ENCODE assay signal across 9 mouse cellular contexts in the genomic region with DNA sequence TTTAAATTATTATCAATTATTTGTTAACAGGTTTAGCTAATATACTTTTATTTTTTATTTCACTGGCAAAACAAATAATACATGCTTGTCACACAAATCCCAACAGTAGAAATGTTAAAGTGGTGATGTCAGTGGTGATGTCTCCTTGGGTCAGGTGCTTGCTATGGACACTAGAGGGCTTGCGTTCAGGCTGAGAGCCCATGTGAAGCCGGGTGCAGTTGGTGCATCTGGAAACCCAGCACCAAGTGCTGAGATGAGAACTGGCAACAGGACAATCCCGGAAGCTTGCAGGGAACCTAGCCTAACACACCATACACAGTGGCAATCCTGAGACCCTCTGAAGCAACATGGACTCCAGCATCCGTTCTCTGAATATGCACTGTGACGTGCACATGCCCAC.
DNase-seq lines count a peak whose midpoint lies in the region; ATAC-seq and TF ChIP-seq lines count a peak whose summit lies in the region.
"Had no signal": no experiment of that assay in that cellular context is flagged by ENCODE, and none has a peak within 500 bp of the region (broad histone marks: within the 10 kb centered on the region; RNA-seq: fewer than 3 reads in every experiment).

No protein-coding gene starts in this region.

- peak; percentile 65 for DNase-seq in kidney, postnatal 0 days (ENCODE audit: low spot score)
- no peak for DNase-seq in kidney, postnatal 25 days
- peak; percentile 69 for DNase-seq in R1 (ENCODE audit: low read depth, low spot score)
- DNase-seq in gastrocnemius, postnatal 10 days, result peak; percentile 22
- DNase-seq in thymus, postnatal 10 days (ENCODE audit: low spot score in 2 of 2), result no peak
- DNase-seq in cerebellum, adult 9-10 months, result no peak

- peak; percentile 66 for TF ChIP-seq CTCF in kidney, postnatal 0 days (IDR thresholded peaks at IDR 0.05; ENCODE audit: low read depth)

- 0 out of 2 replicates have a peak, but pooled peaks cover 6% of the 10 kb centered on the region for H3K4me1 ChIP-seq in kidney, postnatal 0 days (replicated peaks; ENCODE audit: insufficient read depth, low read length)
- H3K4me1 ChIP-seq in neural tube, embryonic 13.5 days (replicated peaks), result peaks cover 41% of the 10 kb centered on the region
- peaks cover 24% of the 10 kb centered on the region for H3K4me1 ChIP-seq in kidney, embryonic 16.5 days (ENCODE audit: insufficient read depth, low read length)
- H3K4me1 ChIP-seq: liver, embryonic 15.5 days had no signal

- no peaks in the 10 kb centered on the region for H3K36me3 ChIP-seq in kidney, postnatal 0 days (ENCODE audit: insufficient read depth, low read length)
- H3K36me3 ChIP-seq in neural tube, embryonic 13.5 days, result no peaks in the 10 kb centered on the region
- no peaks in the 10 kb centered on the region for H3K36me3 ChIP-seq in kidney, embryonic 16.5 days (ENCODE audit: insufficient read depth, low read length)
- H3K36me3 ChIP-seq: liver, embryonic 15.5 days had no signal

- no peak; the same call in 1 of the 2 replicates for ATAC-seq in kidney, postnatal 0 days (replicated peaks; ENCODE audit: low FRiP score, low read depth)
- no peak for ATAC-seq in neural tube, embryonic 13.5 days (ENCODE audit: low read depth)
- no peak for ATAC-seq in kidney, embryonic 16.5 days (ENCODE audit: low FRiP score, low TSS enrichment)

- no peaks in the 10 kb centered on the region for H3K9me3 ChIP-seq in kidney, postnatal 0 days (replicated peaks; ENCODE audit: low read length)
- no peaks in the 10 kb centered on the region for H3K9me3 ChIP-seq in neural tube, embryonic 13.5 days
- H3K9me3 ChIP-seq in kidney, embryonic 16.5 days (ENCODE audit: low read length), result no peaks in the 10 kb centered on the region
- H3K9me3 ChIP-seq: liver, embryonic 15.5 days had no signal

- no peak overlapping the region for H3K27ac ChIP-seq in kidney, postnatal 0 days
- peak overlapping the region; percentile 46 for H3K27ac ChIP-seq in neural tube, embryonic 13.5 days (replicated peaks)
- no peak overlapping the region for H3K27ac ChIP-seq in kidney, embryonic 16.5 days (ENCODE audit: low read length)
- H3K27ac ChIP-seq: liver, embryonic 15.5 days had no signal

- no peak overlapping the region for H3K4me2 ChIP-seq in kidney, postnatal 0 days (ENCODE audit: low read length)
- no peak overlapping the region for H3K4me2 ChIP-seq in neural tube, embryonic 13.5 days
- H3K4me2 ChIP-seq in kidney, embryonic 16.5 days (replicated peaks; ENCODE audit: low read depth, low read length), result no peak overlapping the region
- H3K4me2 ChIP-seq: liver, embryonic 15.5 days had no signal

- H3K9ac ChIP-seq in kidney, postnatal 0 days (ENCODE audit: low read depth, low read length), result no peak overlapping the region
- H3K9ac ChIP-seq in neural tube, embryonic 13.5 days, result no peak overlapping the region
- no peak overlapping the region for H3K9ac ChIP-seq in kidney, embryonic 16.5 days (replicated peaks; ENCODE audit: low read length)
- H3K9ac ChIP-seq: liver, embryonic 15.5 days had no signal

- 71% methylated on average over 5 of the region's 5 CpGs for WGBS in kidney, postnatal 0 days
- 76% methylated on average over 5 of the region's 5 CpGs for WGBS in neural tube, embryonic 13.5 days
- WGBS in kidney, embryonic 16.5 days, result 75% methylated on average over 5 of the region's 5 CpGs

- H3K27me3 ChIP-seq in kidney, postnatal 0 days (ENCODE audit: insufficient read depth, low read length), result no peaks in the 10 kb centered on the region
- no peaks in the 10 kb centered on the region for H3K27me3 ChIP-seq in neural tube, embryonic 13.5 days
- no peaks in the 10 kb centered on the region for H3K27me3 ChIP-seq in kidney, embryonic 16.5 days (ENCODE audit: insufficient read depth, low read length)
- H3K27me3 ChIP-seq: liver, embryonic 15.5 days had no signal

- H3K4me3 ChIP-seq in kidney, postnatal 0 days (replicated peaks; ENCODE audit: low read depth, low read length), result no peak overlapping the region
- no peak overlapping the region for H3K4me3 ChIP-seq in neural tube, embryonic 13.5 days
- H3K4me3 ChIP-seq in kidney, embryonic 16.5 days (ENCODE audit: low read length), result no peak overlapping the region
- H3K4me3 ChIP-seq: liver, embryonic 15.5 days had no signal

Comparison
In these comparisons a context has a peak if more than half of its experiments do, and no peak if none do; other contexts are left out.
1. DNase-seq: peak in kidney, postnatal 0 days (single experiment), R1 (single experiment) and gastrocnemius, postnatal 10 days (single experiment); none in kidney, postnatal 25 days (0 of 2), thymus, postnatal 10 days (0 of 2) and cerebellum, adult 9-10 months (single experiment).